Mouse (Mus musculus): ENCODE measurements at regions not wholly inside any gene's neighbourhood (a gene's known extent, or its start where the extent isn't known, plus 50 kb on each side); places are given as distances from the start of the nearest gene placed in this dataset.

DNA sequence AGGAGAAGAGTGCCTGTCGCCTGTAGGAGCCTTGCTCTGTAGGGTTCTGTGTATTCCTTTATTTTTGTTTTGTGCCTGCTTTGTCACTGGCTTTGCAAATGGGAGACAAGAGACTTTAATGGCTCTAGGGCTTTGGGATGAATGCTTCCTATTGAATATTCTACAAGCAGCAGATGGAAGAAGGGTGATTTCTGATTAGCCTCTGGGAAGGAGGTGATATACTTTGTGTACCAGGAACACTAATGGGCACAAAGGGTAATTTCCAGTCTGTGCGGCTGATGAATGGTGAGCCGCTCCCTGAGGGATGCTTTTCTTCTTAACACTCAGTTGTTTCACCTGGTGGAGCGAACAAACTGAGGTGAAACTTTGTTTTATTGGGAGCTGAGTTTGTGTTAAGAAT, 435.5 kb downstream of the Bckdhb start:
- no peak overlapping the region for H3K9ac ChIP-seq
- H3K4me2 ChIP-seq, result no peak overlapping the region
- no peaks in the 10 kb centered on the region for H3K27me3 ChIP-seq
- no peak overlapping the region for H3K27ac ChIP-seq (replicated peaks)
- WGBS (ENCODE audit: insufficient replicate concordance), result 53% methylated on average over 4 of the region's 4 CpGs
- H3K4me1 ChIP-seq (replicated peaks), result no peaks in the 10 kb centered on the region
- no peaks in the 10 kb centered on the region for H3K36me3 ChIP-seq (replicated peaks)
- ATAC-seq (ENCODE audit: insufficient read depth), result no peak
- H3K9me3 ChIP-seq (replicated peaks), result no peaks in the 10 kb centered on the region
- H3K4me3 ChIP-seq (replicated peaks), result no peak overlapping the region

DNA sequence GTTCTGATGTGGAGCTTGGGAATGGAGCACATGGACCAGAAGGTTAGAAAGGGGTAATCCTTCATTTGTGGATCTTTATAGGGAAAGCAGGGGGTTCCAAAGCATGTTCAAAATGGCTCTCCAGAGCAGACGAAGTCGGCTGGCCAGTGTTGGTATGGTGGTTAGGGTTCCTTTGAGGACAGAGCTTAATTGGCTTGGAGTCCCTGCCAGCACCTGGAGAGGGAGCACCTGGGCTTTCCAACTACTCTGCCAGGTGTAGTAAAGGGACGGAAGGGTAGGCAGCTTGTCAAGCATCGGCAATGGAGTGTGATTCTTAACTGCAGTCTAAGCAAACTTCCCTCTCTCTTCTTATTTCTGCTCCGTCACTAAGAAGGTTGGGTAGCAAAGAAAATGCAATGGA, 438.5 kb downstream of the Bckdhb start:
- Histone ChIP-seq H3K27me3 (no peaks in the 10 kb centered on the region), H3K4me1 (replicated peaks) (no peaks in the 10 kb centered on the region), H3K36me3 (replicated peaks) (no peaks in the 10 kb centered on the region), H3K4me2 (no peak overlapping the region), H3K9ac (no peak overlapping the region), H3K4me3 (replicated peaks) (no peak overlapping the region), H3K27ac (replicated peaks) (no peak overlapping the region), H3K9me3 (replicated peaks) (no peaks in the 10 kb centered on the region)
- WGBS (ENCODE audit: insufficient replicate concordance), result 66% methylated on average over 5 of the region's 5 CpGs
- no peak for ATAC-seq (ENCODE audit: insufficient read depth)

DNA sequence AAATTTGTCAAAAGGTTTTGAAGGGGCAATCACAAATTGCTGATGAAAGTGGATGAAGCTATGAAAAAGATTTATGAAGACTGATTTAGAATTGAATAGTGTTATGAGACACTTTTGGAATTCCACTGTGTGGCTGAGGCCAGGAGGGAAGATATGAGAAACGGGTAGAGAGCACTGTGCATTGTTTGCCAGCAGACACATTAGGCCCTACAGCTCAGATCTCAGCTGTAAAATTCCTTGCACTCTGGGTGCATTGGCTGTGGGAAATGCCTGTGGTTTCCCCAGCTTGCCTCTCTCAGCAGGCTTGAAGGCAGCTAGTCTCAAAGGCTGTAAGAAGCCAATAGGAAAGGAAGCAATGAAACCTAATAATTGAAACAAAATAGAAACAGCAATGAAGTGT, 444.3 kb downstream of the Bckdhb start:
- Histone ChIP-seq H3K4me2 (no peak overlapping the region), H3K9me3 (replicated peaks) (no peaks in the 10 kb centered on the region), H3K27me3 (no peaks in the 10 kb centered on the region), H3K9ac (no peak overlapping the region), H3K4me3 (replicated peaks) (no peak overlapping the region), H3K36me3 (replicated peaks) (no peaks in the 10 kb centered on the region), H3K27ac (replicated peaks) (no peak overlapping the region), H3K4me1 (replicated peaks) (no peaks in the 10 kb centered on the region)
- 54% methylated on average over 1 of the region's 1 CpGs for WGBS (ENCODE audit: insufficient replicate concordance)
- ATAC-seq (ENCODE audit: insufficient read depth), result no peak

DNA sequence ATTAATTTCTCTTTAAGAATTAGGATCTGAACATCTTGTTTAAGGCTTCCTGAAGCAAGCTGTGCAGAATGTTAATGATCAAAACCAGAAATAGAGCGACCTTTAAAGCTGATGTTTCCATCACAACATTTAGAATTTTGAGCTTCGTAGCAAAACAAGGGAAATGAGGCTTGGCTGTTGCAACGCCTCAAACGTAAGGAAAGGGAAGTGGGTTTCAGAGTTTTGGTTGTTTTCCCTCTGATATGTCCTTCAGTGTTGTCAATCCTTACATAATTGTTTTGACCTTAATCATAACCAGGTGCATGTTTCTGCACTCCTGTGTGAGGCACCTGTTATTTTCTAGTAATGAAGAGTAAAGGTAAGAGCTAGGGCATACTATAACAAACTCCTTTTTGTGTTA, 445.3 kb downstream of the Bckdhb start:
- H3K9ac ChIP-seq, result no peak overlapping the region
- no peaks in the 10 kb centered on the region for H3K27me3 ChIP-seq
- H3K4me2 ChIP-seq, result no peak overlapping the region
- no peaks in the 10 kb centered on the region for H3K9me3 ChIP-seq (replicated peaks)
- no peak overlapping the region for H3K4me3 ChIP-seq (replicated peaks)
- no peak overlapping the region for H3K27ac ChIP-seq (replicated peaks)
- no peak for ATAC-seq (ENCODE audit: insufficient read depth)
- H3K36me3 ChIP-seq (replicated peaks), result no peaks in the 10 kb centered on the region
- no peaks in the 10 kb centered on the region for H3K4me1 ChIP-seq (replicated peaks)
- 17% methylated on average over 4 of the region's 4 CpGs for WGBS (ENCODE audit: insufficient replicate concordance)

DNA sequence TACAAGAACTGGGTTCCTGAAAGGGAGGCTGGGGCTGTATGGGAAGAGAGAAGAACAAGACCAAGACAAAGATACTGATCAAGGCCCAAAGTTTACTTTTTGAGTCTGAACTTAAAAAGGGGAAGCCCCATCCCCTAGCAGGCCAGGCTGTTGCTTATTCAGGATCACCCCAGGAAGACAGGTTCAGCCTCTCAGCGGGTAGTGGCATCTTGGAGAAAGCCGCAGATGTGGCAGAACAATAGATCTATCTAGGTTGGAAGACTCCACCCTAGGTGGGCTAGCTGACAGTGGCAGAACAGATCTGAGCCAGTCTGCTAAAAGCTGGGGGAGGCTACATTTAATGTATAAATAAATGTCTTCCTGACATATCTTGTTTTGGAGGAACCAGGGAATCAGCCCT, 450.8 kb downstream of the Bckdhb start:
- Histone ChIP-seq H3K27me3 (no peaks in the 10 kb centered on the region), H3K4me2 (no peak overlapping the region), H3K9me3 (replicated peaks) (no peaks in the 10 kb centered on the region), H3K9ac (no peak overlapping the region), H3K36me3 (replicated peaks) (no peaks in the 10 kb centered on the region), H3K27ac (replicated peaks) (no peak overlapping the region), H3K4me1 (replicated peaks) (no peaks in the 10 kb centered on the region), H3K4me3 (replicated peaks) (no peak overlapping the region)
- ATAC-seq (ENCODE audit: insufficient read depth), result no peak
- 50% methylated on average over 2 of the region's 2 CpGs for WGBS (ENCODE audit: insufficient replicate concordance)

DNA sequence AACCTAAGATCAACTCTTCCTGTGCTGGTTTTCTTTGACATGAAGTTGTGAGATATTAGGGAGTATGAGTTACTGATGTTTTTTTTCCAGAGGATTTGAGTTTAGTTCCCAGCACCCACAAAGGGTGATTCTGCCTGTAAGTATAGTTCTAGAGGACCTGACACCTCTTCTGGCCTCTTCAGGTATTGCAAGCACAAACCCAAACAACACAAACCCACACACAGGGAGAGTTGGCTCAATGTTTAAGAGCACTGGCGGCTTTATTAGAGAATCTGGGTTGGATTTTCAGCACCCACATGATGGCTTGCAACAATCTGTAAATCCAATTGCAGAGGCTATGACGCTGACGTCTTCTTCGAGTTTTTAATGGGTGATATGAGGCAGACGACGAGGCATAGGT, 451.7 kb downstream of the Bckdhb start:
- Histone ChIP-seq H3K9ac (no peak overlapping the region), H3K27me3 (no peaks in the 10 kb centered on the region), H3K4me2 (no peak overlapping the region), H3K9me3 (replicated peaks) (no peaks in the 10 kb centered on the region), H3K36me3 (replicated peaks) (no peaks in the 10 kb centered on the region), H3K4me3 (replicated peaks) (no peak overlapping the region), H3K27ac (replicated peaks) (no peak overlapping the region), H3K4me1 (replicated peaks) (no peaks in the 10 kb centered on the region)
- ATAC-seq (ENCODE audit: insufficient read depth), result no peak
- 79% methylated on average over 6 of the region's 6 CpGs for WGBS (ENCODE audit: insufficient replicate concordance)

DNA sequence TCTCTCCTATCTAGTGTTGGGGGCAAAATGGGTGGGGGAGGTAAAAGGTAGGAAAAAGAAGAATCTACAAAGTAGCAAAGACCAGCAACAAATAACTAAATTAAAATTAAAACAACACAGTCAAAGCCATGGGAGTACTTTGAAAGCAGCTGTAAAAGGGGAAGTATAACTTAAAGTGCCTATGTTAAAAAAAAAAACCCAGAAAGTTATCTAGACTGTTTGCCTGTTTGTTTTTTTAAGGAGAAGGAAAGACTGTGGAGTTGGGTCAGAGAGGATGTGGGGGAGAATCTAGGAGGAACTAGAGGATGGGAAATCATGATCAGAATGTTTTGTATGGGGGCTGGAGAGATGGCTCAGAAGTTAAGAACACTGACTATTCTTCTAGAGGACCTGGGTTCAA, 457.0 kb downstream of the Bckdhb start:
- no peak for ATAC-seq (ENCODE audit: insufficient read depth)
- no peaks in the 10 kb centered on the region for H3K4me1 ChIP-seq (replicated peaks)
- no peak overlapping the region for H3K4me2 ChIP-seq

DNA sequence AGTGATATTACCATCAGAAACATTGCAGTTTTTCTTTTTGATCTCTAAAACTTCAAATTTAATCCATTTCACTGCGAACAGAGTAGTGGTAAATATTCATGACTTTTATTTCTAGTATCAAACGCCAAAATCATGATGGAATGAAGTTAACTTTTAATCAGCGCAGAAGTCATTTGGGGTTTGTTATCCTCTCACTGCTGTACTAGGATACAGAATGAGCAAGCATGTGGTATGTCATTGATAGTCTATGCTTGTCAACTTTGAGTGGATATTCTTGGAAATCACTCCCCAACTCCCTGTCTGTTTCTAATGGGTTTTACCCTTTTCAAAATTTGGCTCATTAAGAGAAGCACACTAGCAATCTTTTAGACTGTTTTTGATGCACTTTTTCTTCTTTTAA, 464.9 kb downstream of the Bckdhb start:
- H3K27me3 ChIP-seq, result no peaks in the 10 kb centered on the region
- H3K4me3 ChIP-seq (replicated peaks), result no peak overlapping the region
- 68% methylated on average over 3 of the region's 3 CpGs for WGBS (ENCODE audit: insufficient replicate concordance)
- H3K9me3 ChIP-seq (replicated peaks), result no peaks in the 10 kb centered on the region
- H3K36me3 ChIP-seq (replicated peaks), result no peaks in the 10 kb centered on the region
- H3K4me1 ChIP-seq (replicated peaks), result no peaks in the 10 kb centered on the region
- ATAC-seq (ENCODE audit: insufficient read depth), result no peak
- no peak overlapping the region for H3K27ac ChIP-seq (replicated peaks)
- no peak overlapping the region for H3K9ac ChIP-seq
- no peak overlapping the region for H3K4me2 ChIP-seq

More for the DNA sequence above, 457.0 kb downstream of the Bckdhb start:
- no peak overlapping the region for H3K4me3 ChIP-seq (replicated peaks)
- H3K36me3 ChIP-seq (replicated peaks), result no peaks in the 10 kb centered on the region
- H3K27ac ChIP-seq (replicated peaks), result no peak overlapping the region
- H3K27me3 ChIP-seq, result no peaks in the 10 kb centered on the region
- no peaks in the 10 kb centered on the region for H3K9me3 ChIP-seq (replicated peaks)
- H3K9ac ChIP-seq, result no peak overlapping the region

DNA sequence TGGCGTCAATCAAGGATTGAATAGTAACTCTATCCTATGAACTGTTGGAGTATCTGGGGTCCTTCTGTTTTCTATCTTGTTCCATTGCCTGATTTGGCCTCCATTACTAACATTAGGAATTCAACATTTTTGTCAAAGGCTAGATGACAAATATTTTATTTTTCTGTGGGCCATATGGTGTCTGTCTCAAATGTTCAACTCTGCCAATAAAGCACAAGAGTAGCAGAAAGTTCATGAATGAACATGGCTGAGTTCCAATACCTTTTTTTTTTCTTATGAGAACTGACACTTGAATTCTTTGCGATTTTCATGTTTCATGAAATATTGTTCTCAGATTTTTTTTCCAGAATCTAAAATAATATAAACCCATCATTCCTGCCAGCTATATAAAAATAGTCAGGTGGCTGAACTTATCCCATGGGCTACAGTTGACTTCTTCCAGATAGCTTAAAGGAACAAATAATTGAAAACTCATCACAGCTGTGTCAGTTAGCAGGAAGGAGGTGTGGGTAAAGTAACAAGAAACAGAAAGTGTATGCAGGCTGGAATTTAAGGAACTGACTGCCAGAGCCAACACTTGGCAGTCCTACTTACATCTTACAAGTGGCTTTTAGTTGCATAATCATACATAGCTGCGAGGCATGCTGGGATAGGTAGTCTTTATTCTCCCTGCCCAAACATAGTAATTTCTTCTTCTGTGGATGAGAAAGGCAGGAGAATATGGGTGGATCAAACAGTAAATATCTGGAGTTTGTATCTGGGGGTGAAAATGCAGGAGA, 469.8 kb downstream of the Bckdhb start:
- no peak overlapping the region for H3K4me2 ChIP-seq
- no peaks in the 10 kb centered on the region for H3K36me3 ChIP-seq (replicated peaks)
- H3K4me1 ChIP-seq (replicated peaks), result no peaks in the 10 kb centered on the region
- no peak overlapping the region for H3K4me3 ChIP-seq (replicated peaks)
- no peak overlapping the region for H3K9ac ChIP-seq
- no peaks in the 10 kb centered on the region for H3K9me3 ChIP-seq (replicated peaks)
- no peak for ATAC-seq (ENCODE audit: insufficient read depth)
- WGBS (ENCODE audit: insufficient replicate concordance), result 54% methylated on average over 3 of the region's 3 CpGs
- H3K27ac ChIP-seq (replicated peaks), result no peak overlapping the region
- H3K27me3 ChIP-seq, result no peaks in the 10 kb centered on the region

DNA sequence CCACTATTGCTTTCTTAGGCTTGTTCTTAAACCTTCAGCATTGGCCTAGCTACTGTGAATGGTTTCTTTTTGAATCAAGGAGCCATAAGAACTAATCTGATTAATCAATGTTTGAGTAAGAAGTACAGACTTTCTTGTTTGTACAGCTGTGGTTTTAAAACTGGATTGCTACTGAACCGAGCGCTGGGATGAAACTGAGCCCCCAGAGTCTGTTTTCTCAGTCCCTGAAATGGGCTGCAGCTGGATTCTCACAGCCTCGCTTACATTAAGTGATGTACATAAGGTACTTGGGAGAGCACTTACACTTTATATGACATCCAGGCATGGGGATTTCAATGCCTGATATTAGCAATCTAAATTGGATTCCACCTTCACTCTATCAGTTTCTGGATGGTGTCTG, 474.5 kb downstream of the Bckdhb start:
- H3K36me3 ChIP-seq (replicated peaks), result no peaks in the 10 kb centered on the region
- H3K27me3 ChIP-seq, result no peaks in the 10 kb centered on the region
- no peak overlapping the region for H3K4me2 ChIP-seq
- no peak overlapping the region for H3K4me3 ChIP-seq (replicated peaks)
- ATAC-seq (ENCODE audit: insufficient read depth), result no peak
- H3K9ac ChIP-seq, result no peak overlapping the region
- H3K9me3 ChIP-seq (replicated peaks), result no peaks in the 10 kb centered on the region
- WGBS (ENCODE audit: insufficient replicate concordance), result 71% methylated on average over 3 of the region's 3 CpGs
- H3K27ac ChIP-seq (replicated peaks), result no peak overlapping the region
- no peaks in the 10 kb centered on the region for H3K4me1 ChIP-seq (replicated peaks)

DNA sequence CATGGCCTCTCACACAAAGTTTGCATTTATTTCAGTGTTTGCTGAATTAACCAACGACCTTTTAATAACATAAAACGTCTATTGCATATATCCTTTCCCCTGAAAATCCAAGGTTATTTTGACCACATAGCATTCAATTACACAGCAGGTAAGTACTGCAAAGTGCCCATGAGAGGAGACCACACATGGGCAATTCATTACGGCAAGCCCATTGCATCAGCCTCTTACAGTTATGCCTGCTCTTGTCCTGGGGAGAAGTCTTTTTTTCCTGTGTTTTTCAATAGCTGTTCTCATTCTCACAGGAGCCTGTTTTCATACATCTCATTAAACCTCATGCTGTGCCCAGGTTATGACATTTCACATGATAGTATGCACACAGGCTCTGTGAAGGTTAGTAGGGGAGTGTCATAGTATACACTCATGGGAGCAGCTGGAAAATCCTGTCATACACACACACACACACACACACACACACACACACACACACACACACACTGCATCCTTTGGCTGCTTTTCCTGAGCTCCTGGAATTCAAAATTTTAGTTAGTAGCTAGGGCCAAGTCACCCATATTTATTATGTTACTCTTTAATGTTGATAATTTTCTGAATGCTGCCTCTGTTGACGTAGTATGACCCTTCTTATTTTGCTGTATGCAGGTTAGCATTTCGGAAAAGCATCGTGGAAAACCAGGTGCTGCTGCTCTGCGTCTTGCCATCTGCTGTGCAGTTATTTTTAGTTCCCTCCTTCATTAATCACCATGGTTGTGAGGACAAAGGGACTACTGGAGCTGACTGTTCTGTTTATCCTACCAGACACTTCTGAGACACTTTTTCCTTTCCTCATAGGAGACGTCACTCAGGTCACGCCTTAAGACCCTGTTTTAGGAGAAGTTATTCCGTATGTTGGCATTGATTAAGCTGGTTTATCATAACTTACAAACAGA, 483.6 kb downstream of the Bckdhb start:
- H3K27me3 ChIP-seq, result no peaks in the 10 kb centered on the region
- H3K27ac ChIP-seq (replicated peaks), result no peak overlapping the region
- no peaks in the 10 kb centered on the region for H3K36me3 ChIP-seq (replicated peaks)
- H3K4me2 ChIP-seq, result no peak overlapping the region
- WGBS (ENCODE audit: insufficient replicate concordance), result 50% methylated on average over 10 of the region's 10 CpGs
- no peaks in the 10 kb centered on the region for H3K9me3 ChIP-seq (replicated peaks)
- ATAC-seq (ENCODE audit: insufficient read depth), result no peak
- no peak overlapping the region for H3K4me3 ChIP-seq (replicated peaks)
- no peak overlapping the region for H3K9ac ChIP-seq
- no peaks in the 10 kb centered on the region for H3K4me1 ChIP-seq (replicated peaks)

All from liver, embryonic 15.5 days (tissue).